ENCODE assay signal across 15 mouse cellular contexts in the genomic region with DNA sequence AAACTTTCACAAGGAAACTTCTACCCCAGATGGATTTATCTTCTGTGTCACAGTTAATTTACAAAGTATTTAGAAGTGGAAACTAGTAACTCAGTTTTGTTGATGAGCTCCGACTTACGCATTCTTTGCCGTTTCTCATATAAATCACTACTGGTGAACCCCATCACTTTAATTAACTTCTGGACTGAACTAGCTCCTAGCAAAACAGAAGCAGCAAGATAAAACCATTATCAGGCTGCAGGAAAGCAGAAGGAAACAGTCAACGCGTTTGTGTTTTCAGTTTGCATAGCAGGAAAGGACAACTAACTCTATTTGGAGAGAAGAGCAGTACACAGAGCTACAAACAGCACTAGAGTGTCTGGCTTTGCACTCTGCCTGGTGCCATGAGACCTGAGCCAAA.
"Had no signal": no experiment of that assay in that cellular context is flagged by ENCODE, and none has a peak within 500 bp of the region (broad histone marks: within the 10 kb centered on the region; RNA-seq: fewer than 3 reads in every experiment).

No protein-coding gene starts in this region.

- H3K9me3 ChIP-seq: limb, embryonic 10.5 days; limb, embryonic 13.5 days; liver, embryonic 12.5 days; liver, embryonic 15.5 days; lung, embryonic 15.5 days had no signal

- H3K4me3 ChIP-seq: limb, embryonic 10.5 days; limb, embryonic 13.5 days; liver, embryonic 12.5 days; liver, embryonic 15.5 days; lung, embryonic 15.5 days had no signal

- ATAC-seq: hindbrain, postnatal 0 days; inflammation-experienced regulatory T-cells, adult 6 months; liver, embryonic 12.5 days had no signal

- H3K27me3 ChIP-seq: limb, embryonic 13.5 days; liver, embryonic 12.5 days; liver, embryonic 15.5 days; lung, embryonic 15.5 days had no signal

- H3K4me1 ChIP-seq: liver, embryonic 12.5 days; liver, embryonic 15.5 days; lung, embryonic 15.5 days had no signal

- DNase-seq: liver; lung, adult 18-20 months; lung, postnatal 10 days; lung, postnatal 4 days; midbrain, embryonic 14.5 days; thymus, adult 18-20 months; thymus, postnatal 36 days had no signal

- H3K9ac ChIP-seq: limb, embryonic 13.5 days; liver, embryonic 12.5 days; liver, embryonic 15.5 days; lung, embryonic 15.5 days had no signal

- H3K36me3 ChIP-seq: limb, embryonic 10.5 days; limb, embryonic 13.5 days; liver, embryonic 12.5 days; liver, embryonic 15.5 days; lung, embryonic 15.5 days had no signal

- H3K27ac ChIP-seq: hindbrain, postnatal 0 days; limb, embryonic 10.5 days; limb, embryonic 13.5 days; liver, embryonic 12.5 days; liver, embryonic 15.5 days; lung, embryonic 15.5 days had no signal

- H3K4me2 ChIP-seq: limb, embryonic 13.5 days; liver, embryonic 12.5 days; liver, embryonic 15.5 days; lung, embryonic 15.5 days; midbrain, embryonic 11.5 days had no signal
